Mouse (Mus musculus): ENCODE measurements around the gene Fmnl1. TPM values are rescaled to one million over a fixed set of nuclear protein-coding genes. Genes with fewer than 3 reads are reported as not detected.

Fmnl1 gene
- polyA plus RNA-seq, 1 experiment = 15.6 TPM

DNA sequence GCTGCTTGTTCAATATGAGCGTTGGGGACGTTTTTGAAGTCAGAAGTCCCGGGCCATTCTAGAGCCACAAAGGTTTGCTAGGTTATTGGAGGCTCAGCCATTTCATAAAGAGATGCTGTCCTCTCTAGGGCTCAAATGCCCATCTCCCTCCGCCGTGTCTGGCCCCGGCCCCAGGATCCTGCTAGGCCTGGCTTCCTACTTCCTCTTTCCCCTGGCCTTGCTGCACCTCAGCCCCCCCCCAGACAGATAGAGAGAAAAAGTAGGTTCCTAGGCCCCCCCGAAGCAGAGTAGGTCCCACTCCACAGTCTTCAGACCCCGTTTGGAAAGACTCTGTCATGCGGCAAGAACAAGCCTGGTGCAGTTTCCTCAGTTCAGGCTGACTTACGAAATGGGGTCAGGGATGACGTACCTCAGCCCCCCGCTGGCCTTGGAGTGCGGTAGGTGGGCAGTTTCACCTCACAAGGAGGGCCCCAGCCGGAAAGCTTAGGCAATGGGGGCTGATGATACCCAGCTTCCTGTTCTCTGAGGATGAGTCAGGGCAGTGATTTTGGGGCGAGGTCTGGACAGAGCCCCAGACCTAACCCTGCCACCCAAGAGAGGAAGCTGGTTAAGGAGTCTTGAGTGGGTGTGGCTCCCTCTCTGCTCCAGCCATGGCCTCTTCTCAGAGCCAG is 7.0 kb downstream of the Fmnl1 start:
- TF ChIP-seq REST (IDR thresholded peaks at IDR 0.05; ENCODE audit: insufficient read depth, insufficient read length) (no peak), CEBPB (IDR thresholded peaks at IDR 0.05; ENCODE audit: insufficient read depth, poor library complexity, severe bottlenecking) (no peak), TCF3 (IDR thresholded peaks at IDR 0.05; ENCODE audit: insufficient read length, low read depth) (no peak), SRF (IDR thresholded peaks at IDR 0.05; ENCODE audit: control insufficient read depth, insufficient read length, low read depth) (no peak), MYOD1 (IDR thresholded peaks at IDR 0.05; ENCODE audit: control insufficient read depth in 1 of 3, insufficient read length in 2 of 3, low read depth in 2 of 3) (no peak), MYOG (IDR thresholded peaks at IDR 0.05; ENCODE audit: control insufficient read depth in 1 of 3, insufficient read depth in 1 of 3, insufficient read length in 2 of 3, low read depth in 2 of 3) (no peak), USF1 (IDR thresholded peaks at IDR 0.05; ENCODE audit: low read depth) (no peak), TCF12 (IDR thresholded peaks at IDR 0.05; ENCODE audit: insufficient read depth, poor library complexity, severe bottlenecking) (no peak), E2F4 (IDR thresholded peaks at IDR 0.05; ENCODE audit: insufficient read depth) (no peak), POLR2AphosphoS2 (IDR thresholded peaks at IDR 0.05; ENCODE audit: insufficient read length, low read depth) (no peak), MAX (IDR thresholded peaks at IDR 0.05; ENCODE audit: low read depth) (no peak), POLR2A (IDR thresholded peaks at IDR 0.05; ENCODE audit: insufficient read length, low read depth) (no peak)
- peak overlapping the region; percentile 16 for H3K4me2 ChIP-seq (ENCODE audit: low read depth)
- H3K36me3 ChIP-seq (ENCODE audit: control insufficient read depth, insufficient read depth) = no peaks in the 10 kb centered on the region
- no peak overlapping the region for H3ac ChIP-seq (ENCODE audit: control insufficient read depth, insufficient read length)
- no peak overlapping the region for H3K4me3 ChIP-seq
- no peaks in the 10 kb centered on the region for H3K79me2 ChIP-seq (ENCODE audit: control insufficient read depth, insufficient read depth)
- H3K27me3 ChIP-seq (ENCODE audit: control insufficient read depth, insufficient read depth, insufficient read length) = no peaks in the 10 kb centered on the region

DNA sequence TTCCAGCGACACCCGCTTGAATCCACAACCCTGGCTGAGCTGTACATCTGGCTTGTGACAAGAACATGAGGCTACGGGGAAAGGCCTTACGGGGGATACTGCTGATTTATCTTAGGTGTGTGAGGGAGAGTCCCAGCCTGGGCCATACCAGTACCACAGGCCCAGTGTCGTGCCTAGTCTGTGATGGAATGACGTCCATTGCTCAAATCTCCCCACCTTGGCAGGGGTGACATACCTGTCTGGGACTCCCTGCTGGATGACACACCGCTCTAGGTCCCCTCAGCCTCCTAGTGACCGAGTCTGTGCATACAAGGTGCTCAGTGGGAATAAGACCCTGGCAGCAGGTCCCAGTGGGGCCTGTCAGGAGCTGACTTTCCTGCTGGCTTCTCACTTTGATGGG is 7.8 kb downstream of the Fmnl1 start:
- no peak overlapping the region for H3ac ChIP-seq (ENCODE audit: control insufficient read depth, insufficient read length)
- H3K4me2 ChIP-seq (ENCODE audit: low read depth) = no peak overlapping the region
- H3K79me2 ChIP-seq (ENCODE audit: control insufficient read depth, insufficient read depth) = no peaks in the 10 kb centered on the region

DNA sequence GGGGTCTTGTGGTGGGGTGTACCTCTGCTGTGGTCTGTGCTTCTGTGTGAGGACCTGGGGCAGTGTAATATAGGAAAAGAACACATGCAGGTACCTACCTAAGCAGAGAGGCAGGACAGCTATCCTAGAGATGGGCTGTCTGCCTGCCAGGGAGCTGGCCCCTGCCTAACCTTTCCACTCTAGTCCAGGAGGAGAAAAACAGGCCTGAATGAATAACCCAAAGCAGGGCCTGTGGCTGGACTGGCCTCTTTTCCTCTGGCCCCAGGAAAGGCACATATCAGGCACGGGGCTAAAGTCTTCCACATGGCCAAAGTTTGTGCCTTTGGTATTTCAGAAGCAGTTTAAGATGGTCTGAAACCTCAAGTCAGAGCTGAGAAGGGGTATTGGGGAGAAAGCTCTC is 9.5 kb downstream of the Fmnl1 start:
- H3K4me3 ChIP-seq = no peak overlapping the region
- no peak overlapping the region for H3ac ChIP-seq (ENCODE audit: control insufficient read depth, insufficient read length)
- no peaks in the 10 kb centered on the region for H3K79me2 ChIP-seq (ENCODE audit: control insufficient read depth, insufficient read depth)
- no peaks in the 10 kb centered on the region for H3K36me3 ChIP-seq (ENCODE audit: control insufficient read depth, insufficient read depth)
- TF ChIP-seq POLR2A (IDR thresholded peaks at IDR 0.05; ENCODE audit: insufficient read length, low read depth) = no peak
- no peak for TF ChIP-seq POLR2AphosphoS2 (IDR thresholded peaks at IDR 0.05; ENCODE audit: insufficient read length, low read depth)
- no peak for TF ChIP-seq REST (IDR thresholded peaks at IDR 0.05; ENCODE audit: insufficient read depth, insufficient read length)
- no peak overlapping the region for H3K4me2 ChIP-seq (ENCODE audit: low read depth)
- H3K27me3 ChIP-seq (ENCODE audit: control insufficient read depth, insufficient read depth, insufficient read length) = no peaks in the 10 kb centered on the region

More for the DNA sequence above, 7.8 kb downstream of the Fmnl1 start:
- Histone ChIP-seq H3K36me3 (ENCODE audit: control insufficient read depth, insufficient read depth) (no peaks in the 10 kb centered on the region), H3K27me3 (ENCODE audit: control insufficient read depth, insufficient read depth, insufficient read length) (no peaks in the 10 kb centered on the region), H3K4me3 (no peak overlapping the region)
- no peak for TF ChIP-seq REST (IDR thresholded peaks at IDR 0.05; ENCODE audit: insufficient read depth, insufficient read length)
- TF ChIP-seq TCF12 (IDR thresholded peaks at IDR 0.05; ENCODE audit: insufficient read depth, poor library complexity, severe bottlenecking) = no peak
- no peak for TF ChIP-seq MYOD1 (IDR thresholded peaks at IDR 0.05; ENCODE audit: control insufficient read depth in 1 of 3, insufficient read length in 2 of 3, low read depth in 2 of 3)
- TF ChIP-seq MAX (IDR thresholded peaks at IDR 0.05; ENCODE audit: low read depth) = no peak
- TF ChIP-seq CEBPB (IDR thresholded peaks at IDR 0.05; ENCODE audit: insufficient read depth, poor library complexity, severe bottlenecking) = no peak
- no peak for TF ChIP-seq USF1 (IDR thresholded peaks at IDR 0.05; ENCODE audit: low read depth)
- TF ChIP-seq POLR2AphosphoS2 (IDR thresholded peaks at IDR 0.05; ENCODE audit: insufficient read length, low read depth) = no peak
- TF ChIP-seq TCF3 (IDR thresholded peaks at IDR 0.05; ENCODE audit: insufficient read length, low read depth) = no peak
- no peak for TF ChIP-seq E2F4 (IDR thresholded peaks at IDR 0.05; ENCODE audit: insufficient read depth)

DNA sequence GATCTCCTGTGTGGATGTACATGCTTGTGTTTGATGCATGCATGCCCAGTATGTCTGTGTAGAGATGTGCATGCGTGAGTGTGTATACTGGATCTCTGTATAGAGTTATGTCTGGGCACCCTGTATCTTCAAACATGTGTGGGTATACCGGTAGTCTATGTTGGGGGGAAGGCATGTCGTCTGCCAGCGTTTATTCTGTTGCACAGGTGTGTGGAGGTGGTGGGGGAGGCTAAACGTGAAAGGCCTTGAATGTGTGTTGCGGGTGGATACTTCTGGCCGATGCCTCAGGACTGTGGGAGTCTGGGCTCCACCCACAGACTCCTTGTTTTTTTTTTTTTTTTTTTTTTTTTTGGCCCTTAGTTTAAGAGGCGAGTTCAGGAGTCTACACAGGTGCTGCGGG is 10.4 kb downstream of the Fmnl1 start:
- H3ac ChIP-seq (ENCODE audit: control insufficient read depth, insufficient read length) = no peak overlapping the region
- H3K36me3 ChIP-seq (ENCODE audit: control insufficient read depth, insufficient read depth) = no peaks in the 10 kb centered on the region
- no peak overlapping the region for H3K4me2 ChIP-seq (ENCODE audit: low read depth)
- TF ChIP-seq MAX (IDR thresholded peaks at IDR 0.05; ENCODE audit: low read depth) = no peak
- no peak overlapping the region for H3K4me3 ChIP-seq
- H3K79me2 ChIP-seq (ENCODE audit: control insufficient read depth, insufficient read depth) = no peaks in the 10 kb centered on the region
- H3K27me3 ChIP-seq (ENCODE audit: control insufficient read depth, insufficient read depth, insufficient read length) = no peaks in the 10 kb centered on the region

DNA sequence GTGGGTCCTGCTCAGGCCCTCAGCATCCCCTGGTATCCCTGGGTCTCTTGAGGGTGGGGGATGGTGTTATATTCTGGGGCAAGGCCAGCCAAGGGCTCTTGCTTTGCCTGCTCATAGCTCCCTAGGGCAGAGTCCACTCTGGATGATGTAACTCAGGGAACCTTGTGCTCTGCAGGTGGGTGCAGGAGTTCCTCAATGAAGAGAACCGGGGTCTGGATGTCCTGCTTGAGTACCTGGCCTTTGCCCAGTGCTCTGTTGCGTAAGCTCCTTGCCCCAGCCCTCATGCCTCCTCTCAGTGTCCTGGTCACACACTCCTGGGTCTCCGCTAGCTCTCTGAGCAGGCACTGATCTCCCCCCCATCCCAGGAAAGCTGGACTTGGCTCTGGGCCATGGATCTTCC is 11.0 kb downstream of the Fmnl1 start:
- no peak overlapping the region for H3K4me3 ChIP-seq
- H3K36me3 ChIP-seq (ENCODE audit: control insufficient read depth, insufficient read depth) = no peaks in the 10 kb centered on the region
- no peak for TF ChIP-seq POLR2A (IDR thresholded peaks at IDR 0.05; ENCODE audit: insufficient read length, low read depth)
- TF ChIP-seq E2F4 (IDR thresholded peaks at IDR 0.05; ENCODE audit: insufficient read depth) = no peak
- no peak overlapping the region for H3K4me2 ChIP-seq (ENCODE audit: low read depth)
- H3ac ChIP-seq (ENCODE audit: control insufficient read depth, insufficient read length) = no peak overlapping the region
- no peaks in the 10 kb centered on the region for H3K27me3 ChIP-seq (ENCODE audit: control insufficient read depth, insufficient read depth, insufficient read length)
- no peaks in the 10 kb centered on the region for H3K79me2 ChIP-seq (ENCODE audit: control insufficient read depth, insufficient read depth)

DNA sequence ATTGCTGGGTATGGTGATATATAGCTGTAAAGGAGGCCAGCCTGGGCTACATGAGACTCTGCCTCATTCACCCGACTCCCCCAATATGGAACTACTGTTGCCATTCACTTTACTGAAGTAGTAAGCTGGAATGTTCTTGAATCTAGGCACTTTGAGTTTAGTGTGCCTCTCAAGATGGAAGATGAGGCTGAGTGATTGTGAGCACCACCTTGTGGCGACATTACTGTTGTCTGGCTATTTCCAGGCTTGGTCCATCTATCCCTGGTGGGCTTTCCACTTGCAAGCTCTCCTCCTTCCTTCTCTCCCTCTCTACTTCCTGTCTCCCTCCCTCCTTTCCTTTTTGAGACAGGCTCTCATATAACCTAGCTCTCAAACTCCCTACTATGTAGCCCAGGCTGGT is 14.0 kb downstream of the Fmnl1 start:
- no peaks in the 10 kb centered on the region for H3K36me3 ChIP-seq (ENCODE audit: control insufficient read depth, insufficient read depth)
- TF ChIP-seq USF1 (IDR thresholded peaks at IDR 0.05; ENCODE audit: low read depth) (no peak), SRF (IDR thresholded peaks at IDR 0.05; ENCODE audit: control insufficient read depth, insufficient read length, low read depth) (no peak), CEBPB (IDR thresholded peaks at IDR 0.05; ENCODE audit: insufficient read depth, poor library complexity, severe bottlenecking) (no peak), TCF3 (IDR thresholded peaks at IDR 0.05; ENCODE audit: insufficient read length, low read depth) (no peak), MAX (IDR thresholded peaks at IDR 0.05; ENCODE audit: low read depth) (no peak), TCF12 (IDR thresholded peaks at IDR 0.05; ENCODE audit: insufficient read depth, poor library complexity, severe bottlenecking) (no peak), MYOG (IDR thresholded peaks at IDR 0.05; ENCODE audit: control insufficient read depth in 1 of 3, insufficient read depth in 1 of 3, insufficient read length in 2 of 3, low read depth in 2 of 3) (no peak), POLR2AphosphoS2 (IDR thresholded peaks at IDR 0.05; ENCODE audit: insufficient read length, low read depth) (no peak), POLR2A (IDR thresholded peaks at IDR 0.05; ENCODE audit: insufficient read length, low read depth) (no peak)
- no peaks in the 10 kb centered on the region for H3K27me3 ChIP-seq (ENCODE audit: control insufficient read depth, insufficient read depth, insufficient read length)
- H3K4me3 ChIP-seq = no peak overlapping the region
- H3K4me2 ChIP-seq (ENCODE audit: low read depth) = no peak overlapping the region
- no peak overlapping the region for H3ac ChIP-seq (ENCODE audit: control insufficient read depth, insufficient read length)
- H3K79me2 ChIP-seq (ENCODE audit: control insufficient read depth, insufficient read depth) = no peaks in the 10 kb centered on the region

All from myocyte (in vitro differentiated cells).